Mouse (Mus musculus) testis, adult 2 months (tissue): ENCODE measurements around the gene Slco4c1. TPM values are rescaled to one million over a fixed set of nuclear protein-coding genes. Genes with fewer than 3 reads are reported as not detected.
A peak's percentile ranks its signal among the peaks of the same experiment; 100 is the strongest.

Source experiments
- H3K27ac ChIP-seq: fragments of 200-500 bp; 2 replicates; pipeline ENCODE4 v1.5.1; 2012; ENCODE audit warnings: low read depth, low read length; ENCODE audit not compliant: control insufficient read depth, insufficient read depth
- H3K27me3 ChIP-seq: fragments of 200-500 bp; 2 replicates; pipeline ENCODE4 v1.6.1; 2012; ENCODE audit warnings: mild to moderate bottlenecking, low read length, moderate library complexity; ENCODE audit not compliant: control insufficient read depth, insufficient read depth
- H3K36me3 ChIP-seq: fragments of 200-500 bp; 2 replicates; pipeline ENCODE4 v1.6.1; 2012; ENCODE audit warnings: mild to moderate bottlenecking, low read length; ENCODE audit not compliant: control insufficient read depth, insufficient read depth
- H3K4me1 ChIP-seq: fragments of 200-500 bp; 2 replicates; pipeline ENCODE4 v1.6.1; 2012; ENCODE audit warnings: low read length; ENCODE audit not compliant: control insufficient read depth, insufficient read depth
- H3K4me3 ChIP-seq: fragments of 200-500 bp; 2 replicates; pipeline ENCODE4 v1.5.1; 2012; ENCODE audit warnings: low read depth, mild to moderate bottlenecking, low read length, moderate library complexity, mixed read lengths; ENCODE audit not compliant: control insufficient read depth
- CTCF ChIP-seq: fragments of 200-500 bp; IDR thresholded peaks from 2 replicates; pipeline ENCODE4 v1.5.1; 2012; ENCODE audit warnings: low read depth, mild to moderate bottlenecking, inconsistent platforms, low read length, moderate library complexity; ENCODE audit not compliant: control insufficient read depth, insufficient read depth, insufficient replicate concordance
- POLR2A ChIP-seq: fragments of 200-500 bp; IDR thresholded peaks from 2 replicates; pipeline ENCODE4 v1.6.1; 2012; ENCODE audit warnings: low read depth, mild to moderate bottlenecking, inconsistent platforms, low read length, moderate library complexity; ENCODE audit not compliant: control insufficient read depth
- polyA plus RNA-seq: library from polyadenylated mRNA; depleted of rRNA; stranded (reverse); fragments of >200 nt; gene quantifications from 2 replicates; pipeline ENCODE4 v1.2.3, GENCODE M21; 2012; rRNA removed

Gene Slco4c1
- polyA plus RNA-seq, result 0.01 TPM in 1 of 2 replicates, not detected in the other

DNA sequence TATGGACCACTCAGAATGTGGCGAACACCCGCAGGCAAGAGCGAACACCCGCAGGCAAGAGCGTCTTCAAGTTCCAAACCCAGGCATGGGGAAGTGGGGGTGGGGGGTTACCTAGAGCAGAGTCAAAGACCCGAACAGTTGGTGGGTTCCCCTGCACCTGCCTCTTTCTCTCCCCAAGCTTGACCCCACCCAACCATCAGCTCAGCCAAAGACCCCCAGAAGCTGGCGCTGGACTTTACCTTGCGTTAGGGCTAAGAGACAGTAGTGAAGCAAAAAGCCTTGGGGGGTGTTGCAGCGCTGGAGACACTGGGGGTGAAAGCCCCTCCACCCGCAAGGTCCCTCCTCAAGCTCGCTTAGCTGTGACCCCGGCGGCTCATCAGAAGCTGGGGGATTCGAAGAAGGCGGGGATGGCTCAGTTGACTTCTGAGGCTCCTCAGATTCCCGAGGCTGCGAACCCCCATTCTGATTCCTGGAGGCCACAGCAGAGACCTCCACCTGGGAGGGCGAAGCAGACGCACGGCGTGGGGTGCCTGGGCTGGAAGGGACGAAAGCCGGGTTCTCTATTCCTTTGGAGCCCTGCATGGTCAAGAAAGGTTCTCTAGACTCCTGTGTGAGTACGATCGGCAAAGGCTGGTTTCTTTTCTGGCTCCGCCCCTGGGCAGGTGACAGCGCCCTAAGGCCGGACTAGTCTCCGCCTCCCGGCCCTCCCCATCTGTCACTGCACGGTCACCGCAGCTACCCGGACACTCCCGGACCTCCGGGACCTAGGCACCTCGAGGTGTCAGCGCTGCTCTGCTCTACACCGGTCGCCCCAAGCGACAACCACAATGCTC is at the start of gene Slco4c1:
Gene Slco4c1, minus strand, starts transcription at position 644 of the 833 bp plus-strand sequence.
- peak within 1 kb of the TSS; percentile 12; the same call in 1 of the 2 replicates for H3K4me3 ChIP-seq
- H3K4me1 ChIP-seq, result peaks cover 9% of the 10 kb centered on the region
- H3K36me3 ChIP-seq, result no peaks in the 10 kb centered on the region
- no peak within 1 kb of the TSS for H3K27ac ChIP-seq
- no peaks in the 10 kb centered on the region for H3K27me3 ChIP-seq
- no peak for TF ChIP-seq POLR2A
- TF ChIP-seq CTCF, result no peak

DNA sequence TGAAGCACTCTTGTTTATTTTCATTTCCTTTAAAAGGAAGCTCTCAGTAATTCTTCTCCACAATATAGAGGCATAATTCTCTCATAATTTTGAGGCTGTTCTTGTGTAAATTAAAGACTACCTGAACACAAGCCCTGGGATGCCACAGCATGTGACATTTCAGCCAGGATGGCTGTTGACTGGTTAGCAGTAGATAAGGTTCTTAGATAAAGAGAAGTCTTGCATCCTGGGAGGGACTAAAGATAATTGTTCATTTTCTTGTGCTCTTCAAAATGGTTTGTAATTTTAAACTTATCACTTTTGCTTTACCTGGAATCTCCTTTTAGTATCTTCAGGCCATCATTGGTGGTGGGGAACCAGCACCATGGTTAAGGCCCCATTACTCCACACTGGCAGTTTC is 45.4 kb upstream of the Slco4c1 start:
- Histone ChIP-seq H3K36me3 (no peaks in the 10 kb centered on the region), H3K4me1 (no peaks in the 10 kb centered on the region), H3K27me3 (no peaks in the 10 kb centered on the region), H3K4me3 (no peak overlapping the region), H3K27ac (no peak overlapping the region)
- no peak for TF ChIP-seq POLR2A
- TF ChIP-seq CTCF, result no peak

DNA sequence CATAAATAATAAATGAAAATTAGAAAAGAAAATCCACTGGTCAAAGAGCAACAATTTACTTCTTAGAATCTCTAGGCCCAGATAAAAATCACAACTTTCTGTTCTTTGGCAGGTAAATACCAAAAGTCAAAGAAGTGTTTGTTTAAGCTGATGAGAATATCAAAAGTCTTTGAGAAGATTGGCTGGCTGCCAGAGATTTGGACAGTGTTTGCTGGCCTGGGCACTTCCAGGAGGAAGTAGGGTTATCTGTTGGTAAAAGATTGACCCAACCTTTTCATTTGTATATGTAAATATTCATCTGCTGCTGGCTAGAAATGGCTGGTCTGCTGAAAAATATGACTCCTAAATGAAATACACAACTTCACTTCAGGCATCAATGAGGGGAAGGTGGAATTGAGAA is 11.8 kb upstream of the Slco4c1 start:
- no peaks in the 10 kb centered on the region for H3K36me3 ChIP-seq
- TF ChIP-seq POLR2A (no peak), CTCF (no peak)
- H3K27ac ChIP-seq, result no peak overlapping the region
- no peaks in the 10 kb centered on the region for H3K27me3 ChIP-seq
- no peak overlapping the region for H3K4me3 ChIP-seq
- no peaks in the 10 kb centered on the region for H3K4me1 ChIP-seq

DNA sequence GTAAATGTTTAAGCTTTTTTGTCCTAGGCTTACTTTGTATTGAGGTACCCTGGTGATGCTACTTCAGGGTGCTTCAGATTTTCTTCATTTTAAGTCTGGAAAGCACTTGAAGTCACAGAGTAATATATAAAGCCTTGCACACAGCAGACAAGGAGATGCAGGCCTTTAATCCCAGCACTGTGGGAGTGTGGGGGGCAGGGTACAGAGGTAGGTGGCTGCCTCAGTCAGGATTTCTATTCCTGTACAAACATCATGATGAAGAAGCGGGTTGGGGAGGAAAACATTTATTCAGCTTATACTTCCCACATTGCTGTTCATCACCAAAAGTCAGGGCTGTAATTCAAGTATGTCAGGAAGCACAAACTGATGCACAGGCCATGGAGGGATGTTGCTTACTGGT is 6.6 kb upstream of the Slco4c1 start:
- no peaks in the 10 kb centered on the region for H3K27me3 ChIP-seq
- H3K4me3 ChIP-seq, result no peak overlapping the region
- no peak overlapping the region for H3K27ac ChIP-seq
- H3K36me3 ChIP-seq, result no peaks in the 10 kb centered on the region
- H3K4me1 ChIP-seq, result no peaks in the 10 kb centered on the region
- TF ChIP-seq POLR2A (no peak), CTCF (no peak)

DNA sequence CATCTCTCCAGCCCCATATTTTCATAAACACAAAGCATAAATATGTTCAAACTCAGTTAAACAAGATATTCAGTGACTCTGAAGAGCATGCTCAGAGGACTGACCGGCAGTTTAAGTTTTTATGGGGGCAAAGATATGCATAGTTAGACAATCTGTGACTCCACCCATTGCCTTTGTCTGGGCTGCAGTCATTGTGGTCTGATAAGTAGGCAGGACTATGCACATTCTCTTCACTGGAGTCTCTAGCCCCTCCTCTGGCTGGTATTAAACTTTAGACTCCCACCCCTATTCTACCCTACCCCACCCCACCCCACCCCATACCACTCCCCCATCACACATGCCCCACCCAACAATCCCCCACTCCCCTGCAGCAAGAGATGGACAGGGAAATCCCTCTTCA is 4.1 kb upstream of the Slco4c1 start:
- Histone ChIP-seq H3K36me3 (no peaks in the 10 kb centered on the region), H3K4me3 (no peak overlapping the region), H3K27me3 (no peaks in the 10 kb centered on the region), H3K4me1 (peaks cover 9% of the 10 kb centered on the region), H3K27ac (no peak overlapping the region)
- TF ChIP-seq CTCF, result no peak
- TF ChIP-seq POLR2A, result no peak

DNA sequence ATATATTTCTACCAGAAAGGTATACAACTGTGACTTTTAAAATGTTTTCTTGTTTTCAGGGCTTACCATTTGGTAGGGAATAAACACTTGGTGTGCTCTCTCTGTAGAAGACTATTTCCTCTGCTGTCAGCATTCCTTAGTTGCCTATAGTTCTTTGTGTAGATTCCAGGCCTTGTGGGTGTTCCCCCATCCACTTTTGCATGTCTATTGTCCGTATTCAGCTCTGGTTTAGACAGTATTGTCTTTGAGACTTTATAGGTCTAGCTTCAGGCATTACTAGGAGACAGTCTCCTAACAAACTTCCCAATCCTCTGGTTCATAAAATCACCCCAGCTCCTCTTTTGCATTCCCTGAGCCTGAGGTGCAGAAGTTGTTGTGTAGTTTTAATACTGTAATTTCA is 2.7 kb upstream of the Slco4c1 start:
- H3K27ac ChIP-seq, result no peak overlapping the region
- H3K4me1 ChIP-seq, result peaks cover 9% of the 10 kb centered on the region
- no peak overlapping the region for H3K4me3 ChIP-seq
- TF ChIP-seq CTCF, result no peak
- TF ChIP-seq POLR2A, result no peak
- H3K36me3 ChIP-seq, result no peaks in the 10 kb centered on the region
- H3K27me3 ChIP-seq, result no peaks in the 10 kb centered on the region

DNA sequence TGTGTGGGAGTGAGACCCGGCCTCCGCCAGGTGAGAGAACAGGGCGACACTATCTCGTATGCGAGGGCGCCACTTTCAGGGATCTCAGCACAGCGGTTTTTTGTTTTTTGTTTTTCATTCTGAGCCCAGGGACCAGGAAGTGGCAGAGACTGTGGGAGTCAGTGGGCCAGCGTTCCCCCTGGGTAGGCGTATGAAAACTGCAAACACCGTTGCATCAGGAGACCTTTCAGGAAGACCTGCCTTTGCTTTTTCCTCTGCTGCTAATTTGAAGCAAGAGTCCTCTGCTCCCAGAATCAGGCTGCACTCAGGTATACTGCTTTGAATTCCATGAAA is 356 bp upstream of the Slco4c1 start:
- no peaks in the 10 kb centered on the region for H3K27me3 ChIP-seq
- TF ChIP-seq CTCF (no peak), POLR2A (no peak)
- no peak overlapping the region for H3K27ac ChIP-seq
- peak overlapping the region; percentile 12; the same call in 1 of the 2 replicates for H3K4me3 ChIP-seq
- H3K36me3 ChIP-seq, result no peaks in the 10 kb centered on the region
- H3K4me1 ChIP-seq, result peaks cover 9% of the 10 kb centered on the region
